Mouse (Mus musculus) stomach, postnatal 0 days (tissue): ENCODE results near the gene Gabarapl2. TPM values are rescaled to one million over a fixed set of nuclear protein-coding genes. Genes with fewer than 3 reads are reported as not detected.
"Not testable (repeated sequence)": the region's sequence is repeated elsewhere in the genome, so short reads cannot be mapped to it uniquely, and the experiment has no call there.

Experiments
- ATAC-seq: fragments of 200-750 bp; cut with Nextera tagmentation; 2 replicates; pipeline ENCODE4 v1.8.0; 2017; ENCODE audit not compliant: low FRiP score, low TSS enrichment
- DNase-seq: peaks from one replicate; pipeline ENCODE4 v3.0.0-alpha.2; 2016; ENCODE audit warnings: low spot score
- H3K27ac ChIP-seq: fragments of 300-500 bp; sonication (generic); replicated peaks from 2 replicates; pipeline ENCODE4 v1.5.1; 2014; ENCODE audit warnings: mild to moderate bottlenecking, control low read depth
- H3K27me3 ChIP-seq: fragments of 300-500 bp; sonication (generic); 2 replicates; pipeline ENCODE4 v1.6.1; 2014; ENCODE audit warnings: low read length; ENCODE audit not compliant: control insufficient read depth, insufficient read depth
- H3K36me3 ChIP-seq: fragments of 300-500 bp; sonication (generic); 2 replicates; pipeline ENCODE4 v1.6.1; 2014; ENCODE audit warnings: low read length, mixed read lengths; ENCODE audit not compliant: control insufficient read depth, insufficient read depth
- H3K4me1 ChIP-seq: fragments of 300-500 bp; sonication (generic); replicated peaks from 2 replicates; pipeline ENCODE4 v1.6.1; 2014; ENCODE audit warnings: antibody characterized with exemption; ENCODE audit not compliant: control insufficient read depth, insufficient read depth
- H3K4me2 ChIP-seq: fragments of 300-500 bp; sonication (generic); replicated peaks from 2 replicates; pipeline ENCODE4 v1.6.1; 2014; ENCODE audit warnings: low read depth, mild to moderate bottlenecking, control low read depth, moderate library complexity
- H3K4me3 ChIP-seq: fragments of 300-500 bp; sonication (generic); 2 replicates; pipeline ENCODE4 v1.5.1; 2014; ENCODE audit warnings: low read depth, low read length, control low read depth
- H3K9ac ChIP-seq: fragments of 300-500 bp; sonication (generic); 2 replicates; pipeline ENCODE4 v1.6.1; 2014; ENCODE audit warnings: mild to moderate bottlenecking, low read length, control low read depth, mixed read lengths
- H3K9me3 ChIP-seq: fragments of 300-500 bp; sonication (generic); 2 replicates; pipeline ENCODE4 v1.6.1; 2016; ENCODE audit warnings: low read length; ENCODE audit not compliant: control insufficient read depth
- CTCF ChIP-seq: IDR thresholded peaks from 2 replicates; pipeline ENCODE4 v1.5.1; 2016; ENCODE audit warnings: antibody characterized with exemption, low read depth, mild to moderate bottlenecking, moderate library complexity
- EP300 ChIP-seq: optimal IDR thresholded peaks from 2 replicates; pipeline ENCODE3; 2016; ENCODE audit warnings: antibody characterized with exemption
- WGBS: fragments of 180-500 bp; shearing (Covaris S2); extraction: QIAGEN DNeasy Blood & Tissue Kit; methylation state at CpG from one replicate; pipeline ENCODE4 v1.1.7; 2014; 5-methylcytosine and 5-hydroxymethylcytosine counted together
- polyA plus RNA-seq: library from polyadenylated mRNA; unstranded; fragments of >200 nt; fragmentation: Nextera tagmentation; extraction: Ambion mirVana; gene quantifications from 2 replicates; pipeline ENCODE4 v1.2.1, GENCODE M21; 2015

The Gabarapl2 gene
- polyA plus RNA-seq, 1 experiment from 2014 or later = 290 TPM

DNA sequence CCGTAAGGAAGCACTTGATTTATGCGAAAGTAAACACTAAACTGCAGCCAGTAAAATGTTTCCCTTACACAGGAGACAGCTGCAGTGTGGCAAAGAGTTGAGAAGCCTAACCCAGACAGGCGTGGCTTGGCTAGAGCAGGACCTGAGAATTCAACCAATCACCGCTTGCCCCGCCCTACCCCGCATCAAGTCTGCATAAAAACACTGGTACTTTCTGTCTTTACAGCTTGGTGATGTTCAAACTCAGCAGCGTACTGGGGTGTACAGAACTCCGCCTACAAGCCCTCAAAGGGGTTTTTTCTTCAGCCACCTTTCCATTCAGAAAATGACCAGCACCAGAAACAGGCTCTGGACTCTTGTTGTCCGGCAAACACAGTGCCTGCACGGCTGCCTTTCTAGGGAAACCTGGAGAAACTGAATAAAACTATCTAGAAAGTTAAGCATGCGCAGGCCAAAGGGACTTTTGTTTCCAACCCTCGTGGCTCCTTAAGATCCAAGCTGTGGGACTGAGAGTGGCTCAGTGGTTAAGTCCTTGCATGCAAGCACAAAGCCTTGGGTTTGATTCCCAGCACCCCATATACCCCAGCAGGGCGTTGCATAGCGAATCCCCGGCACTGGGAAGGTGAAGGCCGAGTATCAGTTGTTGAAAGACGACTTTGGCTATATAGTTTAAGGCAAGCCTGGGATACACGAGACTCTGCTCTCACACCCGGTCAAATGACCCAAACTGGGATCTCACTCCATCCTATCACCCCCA, 7.7 kb upstream of the Gabarapl2 start:
- ATAC-seq (peak; percentile 70; the same call in 1 of the 2 replicates), DNase-seq (peak; percentile 70)
- H3K4me3 ChIP-seq = peak overlapping the region; percentile 67
- H3K27ac ChIP-seq = peak overlapping the region; percentile 56; the same call in 1 of the 2 replicates
- no peaks in the 10 kb centered on the region for H3K36me3 ChIP-seq
- 0 out of 2 replicates have a peak, but pooled peaks cover 3% of the 10 kb centered on the region for H3K4me1 ChIP-seq
- peak overlapping the region; percentile 100 for H3K4me2 ChIP-seq
- WGBS = 25% methylated on average over 19 of the region's 19 CpGs
- peak overlapping the region; percentile 69 for H3K9ac ChIP-seq
- no peak for TF ChIP-seq CTCF
- TF ChIP-seq EP300 = no peak
- no peaks in the 10 kb centered on the region for H3K9me3 ChIP-seq
- H3K27me3 ChIP-seq = no peaks in the 10 kb centered on the region

DNA sequence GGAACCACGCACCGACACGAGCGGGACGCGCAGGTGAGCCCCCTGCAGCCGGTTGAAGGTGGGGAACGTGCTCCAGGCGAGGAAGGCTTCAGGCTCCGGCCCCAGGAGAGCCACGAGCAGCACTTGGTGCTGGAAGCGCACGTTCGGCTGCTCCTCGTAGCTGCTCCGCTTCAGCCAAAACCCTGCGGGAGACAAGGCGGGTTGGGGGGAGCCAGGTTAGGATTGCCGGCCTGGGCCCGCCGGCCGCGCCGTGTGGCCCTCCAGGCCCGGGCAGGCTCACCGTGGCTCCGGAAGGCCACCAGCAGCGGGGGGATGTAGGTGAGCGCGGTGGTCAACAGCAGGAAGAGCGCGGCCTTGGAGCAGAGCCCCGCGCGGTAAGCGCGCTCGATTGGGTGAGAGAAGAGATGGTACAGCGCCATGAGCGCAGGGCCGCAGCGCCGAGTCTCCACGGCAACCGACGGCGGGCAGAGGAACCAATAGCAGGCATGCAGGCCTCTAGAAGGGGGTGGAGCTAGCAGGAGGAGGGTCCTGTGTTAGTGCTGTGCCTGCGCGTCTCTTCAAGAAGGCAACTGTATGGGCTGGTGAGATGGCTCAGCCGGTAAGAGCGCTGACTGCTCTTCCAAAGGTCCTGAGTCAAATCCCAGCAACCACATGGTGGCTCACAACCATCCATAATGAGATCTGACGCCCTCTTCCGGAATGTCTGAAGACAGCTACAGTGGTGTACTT, 7.0 kb upstream of the Gabarapl2 start, which contains the start of gene Tmem231:
Tmem231 (minus strand) TSS at position 534 of the 729 bp plus-strand sequence.
- H3K4me2 ChIP-seq = peak within 1 kb of the TSS; percentile 100
- ATAC-seq = peak; percentile 98
- WGBS = 2% methylated on average over 53 of the region's 53 CpGs
- H3K9ac ChIP-seq = peak within 1 kb of the TSS; percentile 69
- H3K36me3 ChIP-seq = no peaks in the 10 kb centered on the region
- TF ChIP-seq CTCF (peak; percentile 31), EP300 (no peak)
- H3K9me3 ChIP-seq = no peaks in the 10 kb centered on the region
- DNase-seq = peak; percentile 89
- H3K4me1 ChIP-seq = 0 out of 2 replicates have a peak, but pooled peaks cover 3% of the 10 kb centered on the region
- H3K4me3 ChIP-seq = peak within 1 kb of the TSS; percentile 67
- H3K27me3 ChIP-seq = no peaks in the 10 kb centered on the region
- peak within 1 kb of the TSS; percentile 56 for H3K27ac ChIP-seq

DNA sequence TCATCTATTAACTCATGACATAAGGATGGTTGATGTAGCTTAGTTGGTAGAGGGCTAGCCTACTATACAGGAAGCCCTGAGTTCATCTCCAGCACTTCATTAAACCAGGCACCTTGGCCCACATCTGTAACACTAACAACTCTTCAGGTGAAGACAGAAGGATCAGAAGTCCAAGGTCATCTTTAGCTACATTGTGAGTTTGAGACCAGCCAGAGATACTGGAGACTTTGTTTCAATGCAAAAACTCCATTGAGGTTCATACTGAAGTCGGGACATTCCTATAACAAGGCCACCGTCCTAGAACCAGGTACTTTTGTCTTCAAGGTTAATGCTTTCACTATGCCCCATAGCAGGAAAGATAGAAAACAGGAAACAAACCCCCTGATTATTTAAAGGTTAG, 6.3 kb upstream of the Gabarapl2 start:
- no peak overlapping the region for H3K27ac ChIP-seq
- no peak overlapping the region for H3K9ac ChIP-seq
- ATAC-seq = no peak
- H3K9me3 ChIP-seq = no peaks in the 10 kb centered on the region
- H3K4me3 ChIP-seq = no peak overlapping the region
- no peaks in the 10 kb centered on the region for H3K36me3 ChIP-seq
- no peak for TF ChIP-seq CTCF
- no peak for TF ChIP-seq EP300
- H3K27me3 ChIP-seq = no peaks in the 10 kb centered on the region
- 92% methylated on average over 2 of the region's 2 CpGs for WGBS
- DNase-seq = no peak
- 0 out of 2 replicates have a peak, but pooled peaks cover 3% of the 10 kb centered on the region for H3K4me1 ChIP-seq
- H3K4me2 ChIP-seq = no peak overlapping the region

DNA sequence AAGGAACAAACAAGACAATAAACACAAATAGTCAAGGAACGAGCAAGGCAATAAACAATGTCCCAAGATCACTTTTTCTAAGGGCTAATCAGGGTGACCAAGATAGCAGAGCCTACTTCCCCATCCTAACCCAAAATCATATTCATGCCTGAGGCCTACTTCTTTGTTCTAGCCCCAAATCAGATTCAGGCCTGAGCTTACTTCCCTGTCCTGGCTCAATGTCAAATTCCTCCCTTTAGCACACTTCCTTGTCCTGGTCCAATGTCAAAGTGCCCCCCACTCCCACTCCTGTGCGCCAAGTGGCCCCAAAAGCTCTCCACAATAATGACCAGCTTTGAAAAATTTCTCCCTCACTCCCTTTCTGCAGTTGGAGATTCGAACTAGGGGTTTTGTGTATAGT, 3.3 kb upstream of the Gabarapl2 start:
- no peaks in the 10 kb centered on the region for H3K9me3 ChIP-seq
- H3K27ac ChIP-seq = no peak overlapping the region
- no peaks in the 10 kb centered on the region for H3K36me3 ChIP-seq
- H3K4me2 ChIP-seq = no peak overlapping the region
- H3K4me1 ChIP-seq = peaks cover 3% of the 10 kb centered on the region; the same call in 1 of the 2 replicates
- ATAC-seq (no peak), DNase-seq (no peak)
- H3K4me3 ChIP-seq = no peak overlapping the region
- no peaks in the 10 kb centered on the region for H3K27me3 ChIP-seq
- H3K9ac ChIP-seq = no peak overlapping the region
- 72% methylated on average over 3 of the region's 3 CpGs for WGBS
- TF ChIP-seq EP300 = no peak
- TF ChIP-seq CTCF = no peak

DNA sequence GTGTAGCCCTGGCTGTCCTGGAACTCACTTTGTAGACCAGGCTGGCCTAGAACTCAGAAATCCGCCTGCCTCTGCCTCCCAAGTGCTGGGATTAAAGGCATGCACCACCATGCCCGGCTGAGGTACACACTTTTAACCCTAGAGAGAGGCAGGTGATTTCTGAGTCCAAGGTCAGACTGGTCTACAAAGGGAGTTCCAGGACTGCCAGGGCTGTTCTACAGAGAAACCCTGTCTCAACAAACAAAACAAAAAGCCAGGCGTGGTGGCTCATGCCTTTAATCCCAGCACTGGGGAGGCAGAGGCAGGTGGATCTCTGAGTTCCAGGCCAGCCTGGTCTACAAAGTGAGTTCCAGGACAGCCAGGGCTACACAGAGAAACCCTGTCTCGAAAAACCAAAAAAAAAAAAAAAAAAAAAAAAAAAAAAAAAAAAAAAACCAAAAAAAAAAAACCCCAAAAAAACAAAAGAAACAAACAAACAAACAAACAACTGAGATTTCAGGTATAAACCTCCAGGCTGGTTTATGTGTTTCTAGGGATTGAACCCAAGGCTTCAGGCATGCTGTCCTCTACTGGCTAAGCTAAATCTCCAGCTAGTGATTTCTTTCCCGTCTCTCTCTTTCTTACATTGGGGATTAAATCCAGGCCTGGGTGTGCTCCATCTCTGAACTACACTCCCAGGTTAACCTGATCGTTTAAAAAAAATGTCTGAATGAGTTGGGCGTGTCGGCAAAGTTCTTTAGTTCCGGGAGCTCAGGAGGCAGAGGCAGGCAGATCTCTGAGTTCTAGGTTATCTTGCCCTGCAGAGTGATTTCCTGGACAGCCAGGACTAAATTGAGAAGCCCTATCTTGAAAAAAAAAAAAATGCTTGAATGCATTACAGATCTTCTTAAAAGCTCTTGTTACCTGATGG, 2.2 kb upstream of the Gabarapl2 start:
- not testable (repeated sequence) for DNase-seq, H3K27ac ChIP-seq, H3K36me3 ChIP-seq, H3K4me1 ChIP-seq, H3K4me3 ChIP-seq, H3K27me3 ChIP-seq, H3K9me3 ChIP-seq, H3K4me2 ChIP-seq, ATAC-seq, H3K9ac ChIP-seq
- 88% methylated on average over 8 of the region's 9 CpGs for WGBS
